Mouse (Mus musculus) testis, adult 2 months (tissue): ENCODE measurements around the gene Hfe2.
"Not testable (repeated sequence)": the region's sequence is repeated elsewhere in the genome, so short reads cannot be mapped to it uniquely, and the experiment has no call there.

Source experiments
- CTCF ChIP-seq: fragments of 200-500 bp; IDR thresholded peaks from 2 replicates; pipeline ENCODE4 v1.5.1; 2012; ENCODE audit warnings: low read depth, mild to moderate bottlenecking, inconsistent platforms, low read length, moderate library complexity; ENCODE audit not compliant: control insufficient read depth, insufficient read depth, insufficient replicate concordance
- POLR2A ChIP-seq: fragments of 200-500 bp; IDR thresholded peaks from 2 replicates; pipeline ENCODE4 v1.6.1; 2012; ENCODE audit warnings: low read depth, mild to moderate bottlenecking, inconsistent platforms, low read length, moderate library complexity; ENCODE audit not compliant: control insufficient read depth

- not testable (repeated sequence) for TF ChIP-seq POLR2A, CTCF
Measured at GRCm38 (mm10) chr3:96507966-96508365, 17.0 kb upstream of the Hfe2 start.
